Mouse (Mus musculus): ENCODE measurements around the gene Tbc1d19. TPM values are rescaled to one million over a fixed set of nuclear protein-coding genes. Genes with fewer than 3 reads are reported as not detected.

Tbc1d19 gene
- polyA plus RNA-seq, 1 experiment: 13.3 TPM

DNA sequence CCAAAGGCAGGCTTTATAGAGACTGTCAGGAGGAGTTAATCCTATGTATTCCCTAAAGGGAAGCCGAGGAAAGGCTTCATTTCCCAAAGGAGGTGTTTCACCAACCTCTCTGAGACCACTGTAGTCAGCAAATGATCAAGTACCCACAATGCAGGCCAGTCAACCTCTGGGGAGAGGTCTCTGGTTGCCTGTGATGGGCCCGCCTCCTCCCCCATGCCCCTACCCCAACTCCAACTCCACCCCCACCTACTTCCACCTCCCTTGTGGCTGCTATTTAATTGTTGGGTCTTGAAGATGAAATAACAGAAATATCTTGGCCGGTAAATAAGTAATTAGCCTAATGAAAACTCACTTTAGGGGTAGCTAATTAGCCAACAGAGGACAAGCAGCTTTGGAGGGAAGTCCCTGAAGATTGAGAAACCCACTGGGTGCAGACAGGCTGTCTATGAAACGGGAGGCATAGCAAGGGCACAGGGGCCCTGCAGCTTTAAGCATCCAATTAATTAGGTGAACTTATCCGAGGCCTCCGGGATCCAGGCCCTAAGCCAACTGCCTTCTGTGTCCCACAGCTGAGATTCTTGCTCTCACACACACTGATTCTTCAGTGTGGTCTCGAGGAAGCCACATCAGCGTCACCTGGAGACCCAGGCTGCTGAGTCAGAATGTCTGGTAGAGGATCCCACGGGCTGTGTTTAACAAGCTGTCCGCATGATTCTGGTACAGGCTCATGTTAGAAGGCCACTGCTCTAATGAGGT, 112.9 kb downstream of the Tbc1d19 start:
- TF ChIP-seq CTCF (IDR thresholded peaks at IDR 0.05; ENCODE audit: control insufficient read depth, insufficient read depth, low read length) (no peak), POLR2A (IDR thresholded peaks at IDR 0.05; ENCODE audit: borderline replicate concordance, control insufficient read depth, low read depth, low read length) (no peak)

GRCm38 (mm10) chr5:53924005-53924404, 114.6 kb downstream of the Tbc1d19 start:
- 70% methylated on average over 4 of the region's 4 CpGs for WGBS

More for the DNA sequence above, 112.9 kb downstream of the Tbc1d19 start:
- no peak overlapping the region for H3K4me3 ChIP-seq (replicated peaks; ENCODE audit: control insufficient read depth, low read depth, low read length)
- 60% methylated on average over 10 of the region's 10 CpGs for WGBS
- H3K4me1 ChIP-seq (ENCODE audit: control insufficient read depth, insufficient read depth, low read length): no peaks in the 10 kb centered on the region
- H3K27ac ChIP-seq (ENCODE audit: control insufficient read depth, insufficient read depth, low read depth, low read length, poor library complexity): no peak overlapping the region

DNA sequence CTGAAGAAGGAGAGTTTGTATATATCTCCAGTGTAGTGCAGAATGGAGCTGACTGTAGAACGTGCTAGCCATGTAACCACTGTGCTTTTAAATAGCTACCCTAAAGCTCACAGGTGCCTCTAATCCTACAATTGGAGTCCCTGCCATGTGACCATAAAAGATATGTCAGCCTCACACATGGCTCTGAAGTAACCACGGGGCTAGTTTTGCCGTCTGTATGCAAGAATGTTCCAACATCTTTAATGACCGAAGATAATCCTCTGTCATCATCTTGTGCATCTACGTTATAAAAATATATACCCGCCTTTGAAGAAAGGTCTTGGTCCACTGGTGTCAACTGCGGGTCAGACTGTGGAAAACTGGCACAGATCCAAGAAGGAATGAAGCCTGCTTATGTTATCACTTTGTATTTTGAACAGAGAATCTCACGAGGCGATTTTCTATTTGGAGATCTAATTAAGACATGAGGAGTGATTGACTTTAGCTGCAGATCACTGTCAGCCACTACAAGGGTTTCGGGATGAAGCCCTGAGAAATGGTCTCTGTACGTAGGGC, 117.0 kb downstream of the Tbc1d19 start:
- H3K4me1 ChIP-seq (ENCODE audit: control insufficient read depth, insufficient read depth, low read length): no peaks in the 10 kb centered on the region; the same call in 1 of the 2 replicates
- no peak for TF ChIP-seq POLR2A (IDR thresholded peaks at IDR 0.05; ENCODE audit: borderline replicate concordance, control insufficient read depth, low read depth, low read length)
- TF ChIP-seq CTCF (IDR thresholded peaks at IDR 0.05; ENCODE audit: control insufficient read depth, insufficient read depth, low read length): no peak
- no peak overlapping the region for H3K27ac ChIP-seq (ENCODE audit: control insufficient read depth, insufficient read depth, low read depth, low read length, poor library complexity)
- 85% methylated on average over 11 of the region's 11 CpGs for WGBS
- no peak overlapping the region for H3K4me3 ChIP-seq (replicated peaks; ENCODE audit: control insufficient read depth, low read depth, low read length)

More at GRCm38 (mm10) chr5:53924005-53924404, 114.6 kb downstream of the Tbc1d19 start:
- Histone ChIP-seq H3K4me3 (replicated peaks; ENCODE audit: control insufficient read depth, low read depth, low read length) (no peak overlapping the region), H3K4me1 (ENCODE audit: control insufficient read depth, insufficient read depth, low read length) (no peaks in the 10 kb centered on the region; the same call in 1 of the 2 replicates), H3K27ac (ENCODE audit: control insufficient read depth, insufficient read depth, low read depth, low read length, poor library complexity) (no peak overlapping the region)
- no peak for TF ChIP-seq CTCF (IDR thresholded peaks at IDR 0.05; ENCODE audit: control insufficient read depth, insufficient read depth, low read length)
- no peak for TF ChIP-seq POLR2A (IDR thresholded peaks at IDR 0.05; ENCODE audit: borderline replicate concordance, control insufficient read depth, low read depth, low read length)

- Histone ChIP-seq H3K4me3 (replicated peaks; ENCODE audit: control insufficient read depth, low read depth, low read length) (no peak overlapping the region), H3K27ac (ENCODE audit: control insufficient read depth, insufficient read depth, low read depth, low read length, poor library complexity) (no peak overlapping the region), H3K4me1 (ENCODE audit: control insufficient read depth, insufficient read depth, low read length) (no peaks in the 10 kb centered on the region; the same call in 1 of the 2 replicates)
- WGBS: 53% methylated on average over 7 of the region's 7 CpGs
- TF ChIP-seq POLR2A (IDR thresholded peaks at IDR 0.05; ENCODE audit: borderline replicate concordance, control insufficient read depth, low read depth, low read length): no peak
- TF ChIP-seq CTCF (IDR thresholded peaks at IDR 0.05; ENCODE audit: control insufficient read depth, insufficient read depth, low read length): no peak
These were observed 118.5 kb downstream of the Tbc1d19 start for GRCm38 (mm10) chr5:53927886-53928285.

DNA sequence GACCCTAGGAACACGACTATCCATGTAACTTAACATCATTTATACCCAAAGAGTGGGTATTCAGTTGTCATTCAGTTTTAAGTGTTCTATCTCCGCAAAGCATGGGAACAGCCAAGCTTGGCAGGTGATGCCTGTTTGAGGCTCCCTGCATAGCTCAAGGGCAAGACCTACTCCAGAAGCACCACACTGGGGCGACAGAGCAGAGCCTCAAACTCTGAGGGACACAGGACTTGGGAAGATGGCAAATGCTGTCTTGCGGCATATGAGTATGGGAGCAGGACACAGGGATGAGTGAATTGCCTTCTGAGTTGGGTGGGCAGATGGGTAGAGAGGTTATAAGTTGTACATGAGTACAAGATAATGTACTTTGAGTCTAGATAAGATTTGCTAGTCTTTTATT, 119.1 kb downstream of the Tbc1d19 start:
- TF ChIP-seq CTCF (IDR thresholded peaks at IDR 0.05; ENCODE audit: control insufficient read depth, insufficient read depth, low read length) (no peak), POLR2A (IDR thresholded peaks at IDR 0.05; ENCODE audit: borderline replicate concordance, control insufficient read depth, low read depth, low read length) (no peak)
- 77% methylated on average over 4 of the region's 4 CpGs for WGBS
- Histone ChIP-seq H3K4me3 (replicated peaks; ENCODE audit: control insufficient read depth, low read depth, low read length) (no peak overlapping the region), H3K4me1 (ENCODE audit: control insufficient read depth, insufficient read depth, low read length) (no peaks in the 10 kb centered on the region; the same call in 1 of the 2 replicates), H3K27ac (ENCODE audit: control insufficient read depth, insufficient read depth, low read depth, low read length, poor library complexity) (no peak overlapping the region)

DNA sequence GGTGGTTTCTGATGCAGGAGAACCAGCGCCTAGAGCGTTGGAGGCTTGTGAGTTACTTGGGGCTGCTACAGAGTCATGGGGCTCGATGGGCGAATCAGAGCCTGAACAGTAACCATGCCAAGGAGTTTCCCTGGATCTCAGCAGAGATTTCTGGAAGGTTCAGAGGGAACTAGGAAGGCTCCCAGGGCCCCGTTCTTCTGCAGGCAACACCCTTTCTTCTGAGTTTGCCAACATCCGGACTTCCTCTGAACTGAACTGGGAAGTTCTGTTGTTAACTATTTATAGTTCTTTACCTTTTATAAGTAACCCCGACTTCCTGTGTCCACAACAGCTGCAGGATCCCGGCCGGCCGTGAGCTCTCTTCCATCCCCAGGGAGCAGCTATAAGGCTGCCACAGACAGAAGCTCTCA, 119.8 kb downstream of the Tbc1d19 start:
- H3K27ac ChIP-seq (ENCODE audit: control insufficient read depth, insufficient read depth, low read depth, low read length, poor library complexity): no peak overlapping the region
- WGBS: 40% methylated on average over 10 of the region's 10 CpGs

DNA sequence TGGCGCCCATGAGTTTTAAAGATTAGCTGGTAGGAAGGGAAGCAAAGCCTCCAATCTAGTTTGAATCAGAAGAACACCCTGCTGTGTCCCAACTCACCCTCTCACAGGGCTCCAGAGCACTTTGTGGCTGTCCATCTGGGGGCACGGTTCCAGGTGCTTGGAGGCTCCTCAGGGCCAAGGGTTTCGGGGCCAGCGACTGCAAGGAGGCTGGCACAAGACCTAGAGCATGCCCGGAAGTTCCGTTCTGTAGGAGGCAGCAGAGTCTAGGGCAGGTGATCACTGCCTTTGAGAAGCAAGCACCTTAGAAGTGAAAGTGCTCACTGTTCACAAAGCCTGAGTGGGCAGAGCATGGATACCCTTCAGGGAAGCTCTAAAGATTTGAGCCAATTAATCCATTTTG, 120.4 kb downstream of the Tbc1d19 start:
- H3K27ac ChIP-seq (ENCODE audit: control insufficient read depth, insufficient read depth, low read depth, low read length, poor library complexity): no peak overlapping the region

More for the DNA sequence above, 119.8 kb downstream of the Tbc1d19 start:
- Histone ChIP-seq H3K4me1 (ENCODE audit: control insufficient read depth, insufficient read depth, low read length) (no peaks in the 10 kb centered on the region; the same call in 1 of the 2 replicates), H3K4me3 (replicated peaks; ENCODE audit: control insufficient read depth, low read depth, low read length) (no peak overlapping the region)
- no peak for TF ChIP-seq CTCF (IDR thresholded peaks at IDR 0.05; ENCODE audit: control insufficient read depth, insufficient read depth, low read length)

GRCm38 (mm10) chr5:53931011-53931410, 121.6 kb downstream of the Tbc1d19 start:
- H3K27ac ChIP-seq (ENCODE audit: control insufficient read depth, insufficient read depth, low read depth, low read length, poor library complexity): no peak overlapping the region
- TF ChIP-seq CTCF (IDR thresholded peaks at IDR 0.05; ENCODE audit: control insufficient read depth, insufficient read depth, low read length) (no peak), POLR2A (IDR thresholded peaks at IDR 0.05; ENCODE audit: borderline replicate concordance, control insufficient read depth, low read depth, low read length) (no peak)
- H3K4me1 ChIP-seq (ENCODE audit: control insufficient read depth, insufficient read depth, low read length): no peaks in the 10 kb centered on the region; the same call in 1 of the 2 replicates
- no peak overlapping the region for H3K4me3 ChIP-seq (replicated peaks; ENCODE audit: control insufficient read depth, low read depth, low read length)
- 76% methylated on average over 5 of the region's 5 CpGs for WGBS

More for the DNA sequence above, 120.4 kb downstream of the Tbc1d19 start:
- Histone ChIP-seq H3K4me3 (replicated peaks; ENCODE audit: control insufficient read depth, low read depth, low read length) (no peak overlapping the region), H3K4me1 (ENCODE audit: control insufficient read depth, insufficient read depth, low read length) (no peaks in the 10 kb centered on the region; the same call in 1 of the 2 replicates)
- WGBS: 75% methylated on average over 6 of the region's 6 CpGs
- TF ChIP-seq POLR2A (IDR thresholded peaks at IDR 0.05; ENCODE audit: borderline replicate concordance, control insufficient read depth, low read depth, low read length) (no peak), CTCF (IDR thresholded peaks at IDR 0.05; ENCODE audit: control insufficient read depth, insufficient read depth, low read length) (no peak)

All from bone marrow, adult 2 months (tissue).